Mouse (Mus musculus) liver, postnatal 0 days (tissue): ENCODE measurements around the gene Serpinb9.

ENCODE experiments used
- CTCF ChIP-seq: sonication (generic); IDR thresholded peaks from 2 replicates; pipeline ENCODE4 v1.5.1; 2016; ENCODE audit warnings: antibody characterized with exemption, low read depth
- EP300 ChIP-seq: IDR thresholded peaks from 2 replicates; pipeline ENCODE4 v1.6.1; 2016; ENCODE audit warnings: antibody characterized with exemption, low read depth, mild to moderate bottlenecking

DNA sequence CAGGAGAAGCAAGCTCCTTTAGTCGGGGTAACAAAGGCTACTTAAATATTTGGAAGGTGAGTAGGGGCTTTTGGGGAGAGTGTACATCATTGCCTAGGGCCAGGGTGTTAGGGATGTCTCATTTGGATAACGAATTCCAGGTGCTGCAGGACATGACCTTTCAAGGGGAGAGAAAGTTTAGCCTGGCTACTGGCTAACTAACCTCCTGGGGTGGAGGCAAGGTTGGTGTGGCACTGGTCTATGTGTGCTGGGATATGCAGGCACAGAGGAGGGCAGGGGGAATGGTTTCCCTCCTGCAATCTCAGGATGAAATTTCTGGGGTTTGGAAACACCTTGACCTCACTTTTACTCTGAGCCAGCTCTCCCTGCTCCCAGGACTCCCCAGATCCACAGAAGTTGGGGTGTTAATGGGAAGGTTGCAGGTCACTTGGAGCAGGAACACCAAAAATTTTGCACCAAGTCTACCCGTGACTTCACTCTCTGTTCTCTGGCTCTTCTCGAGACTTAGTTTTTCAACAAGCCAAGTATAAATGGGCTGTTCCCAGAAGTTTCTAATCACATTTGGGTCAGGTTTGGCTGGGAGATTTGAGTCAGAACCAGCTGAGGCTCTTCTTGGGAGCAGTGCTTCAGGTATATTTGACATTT, 33.9 kb upstream of the Serpinb9 start:
- TF ChIP-seq CTCF = no peak
- TF ChIP-seq EP300 = no peak
